Mouse (Mus musculus) thymus, postnatal 14 days (tissue): ENCODE results near the gene Zcchc4.
"Not testable (repeated sequence)": the region's sequence is repeated elsewhere in the genome, so short reads cannot be mapped to it uniquely, and the experiment has no call there.

Source experiments
- DNase-seq: peaks from one replicate; pipeline ENCODE4 v3.0.0; 2021

Gene Zcchc4

GRCm38 (mm10) chr5:52775237-52775636 is at the start of gene Zcchc4:
Gene Zcchc4, plus strand, starts transcription at chr5:52775409.
- DNase-seq: no peak

- no peak for DNase-seq
Measured at GRCm38 (mm10) chr5:52727747-52728146, 47.5 kb upstream of the Zcchc4 start.

DNA sequence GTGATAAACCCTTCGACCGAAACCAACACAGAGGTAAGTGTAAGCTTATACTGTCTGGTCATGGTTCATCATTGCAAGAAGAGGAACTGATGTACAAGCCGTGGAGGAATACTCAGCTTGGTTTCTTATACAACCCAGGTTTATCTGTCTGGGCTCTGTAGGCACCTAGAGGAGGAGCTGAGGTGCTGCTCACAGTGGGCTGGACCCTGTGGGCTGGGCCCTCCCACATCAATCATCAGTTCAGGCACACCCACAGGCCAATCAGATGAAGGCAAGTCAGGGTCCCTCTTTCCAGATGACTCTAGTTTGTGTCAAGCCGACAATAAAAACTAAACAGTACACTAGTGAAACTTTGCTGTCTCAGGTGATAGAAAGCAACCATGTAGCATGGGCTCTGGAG is 42.4 kb upstream of the Zcchc4 start:
- no peak for DNase-seq

DNA sequence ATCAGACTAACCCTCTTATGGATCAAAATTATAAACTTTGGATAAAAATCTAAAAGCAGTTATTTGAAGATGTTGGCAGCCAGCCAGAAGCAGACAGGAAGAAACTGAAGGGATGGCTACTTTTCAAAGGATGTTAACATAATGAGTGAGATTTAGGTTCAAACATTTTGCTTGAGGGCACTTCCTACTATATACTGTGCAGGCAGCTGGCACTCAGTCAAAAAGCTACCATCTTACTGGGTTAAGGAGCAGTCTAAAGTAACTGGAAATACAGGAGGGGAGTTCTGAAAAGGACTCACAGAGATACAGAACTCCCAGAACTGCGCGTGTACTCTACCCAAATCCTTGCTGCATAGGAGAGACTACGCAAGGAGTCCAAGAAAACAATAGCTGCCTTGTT is 39.2 kb upstream of the Zcchc4 start:
- no peak for DNase-seq

- DNase-seq: peak; percentile 90
Measured at GRCm38 (mm10) chr5:52741391-52742111, 33.7 kb upstream of the Zcchc4 start, which contains the start of gene Pi4k2b. Gene Pi4k2b, plus strand, starts transcription at chr5:52741574.

GRCm38 (mm10) chr5:52742112-52742813 is 32.9 kb upstream of the Zcchc4 start:
- DNase-seq: peak; percentile 51

DNA sequence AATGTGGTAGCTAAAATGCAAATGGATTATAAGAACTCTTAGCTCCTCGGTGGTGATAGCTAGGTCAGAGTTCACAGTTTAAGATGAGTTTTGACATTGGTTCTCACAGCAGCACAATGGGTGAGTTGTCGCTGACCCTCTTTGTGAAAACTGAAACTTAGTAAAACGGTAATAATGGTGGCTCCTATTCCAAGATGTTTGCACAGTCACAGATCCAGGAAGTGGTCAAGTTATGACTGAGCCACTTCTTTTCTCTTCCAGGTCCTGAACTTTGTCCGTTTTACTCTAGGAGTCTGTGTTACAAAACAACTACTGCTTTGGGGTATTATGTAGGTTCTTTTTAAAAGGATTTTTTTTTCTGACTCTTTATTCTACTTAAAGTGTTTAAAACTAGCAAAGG is 32.0 kb upstream of the Zcchc4 start:
- no peak for DNase-seq

DNA sequence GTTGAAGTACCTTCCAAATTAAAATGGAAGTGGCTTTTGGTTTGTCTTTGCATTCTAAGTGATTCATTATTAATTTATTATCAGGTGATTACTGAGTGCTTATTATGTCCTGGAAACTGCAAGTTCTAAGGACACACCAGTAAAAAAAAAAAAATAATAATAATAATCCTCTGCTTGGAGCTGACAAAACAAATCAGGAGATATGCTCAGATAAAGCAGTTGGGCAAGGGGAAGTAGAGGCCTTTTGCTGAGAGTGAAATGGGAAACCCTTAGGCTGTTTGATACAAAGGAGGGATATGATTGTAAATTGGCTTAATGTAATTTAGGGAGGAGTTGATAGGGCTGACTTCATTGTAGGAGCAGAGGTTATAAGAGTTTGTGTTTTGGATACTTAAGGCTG is 28.3 kb upstream of the Zcchc4 start:
- DNase-seq: no peak

- DNase-seq: no peak
Measured at GRCm38 (mm10) chr5:52748732-52749131, 26.5 kb upstream of the Zcchc4 start.

DNA sequence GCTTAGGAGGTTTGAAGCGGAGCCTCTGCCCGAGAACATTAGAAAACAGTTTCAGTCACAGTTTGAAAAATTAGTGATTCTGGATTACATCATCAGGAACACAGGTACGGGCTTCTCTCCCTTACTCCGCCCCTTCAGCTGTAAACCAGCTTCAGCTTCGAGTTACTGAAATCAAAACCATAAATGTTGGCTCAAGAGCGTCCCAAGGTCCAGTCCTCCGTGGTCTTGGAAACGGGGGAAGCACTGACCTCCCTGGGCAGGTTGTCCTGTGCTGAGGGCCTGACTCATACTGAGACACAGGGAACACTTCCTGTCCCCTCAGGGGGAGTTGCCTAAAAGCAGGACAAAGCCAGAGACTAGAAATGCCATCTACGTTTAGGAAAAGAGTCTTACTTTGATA is 22.1 kb upstream of the Zcchc4 start:
- DNase-seq: no peak

- DNase-seq: no peak
Measured at GRCm38 (mm10) chr5:52754196-52754595, 21.0 kb upstream of the Zcchc4 start.

- DNase-seq: no peak
Measured at GRCm38 (mm10) chr5:52755337-52755736, 19.9 kb upstream of the Zcchc4 start.

DNA sequence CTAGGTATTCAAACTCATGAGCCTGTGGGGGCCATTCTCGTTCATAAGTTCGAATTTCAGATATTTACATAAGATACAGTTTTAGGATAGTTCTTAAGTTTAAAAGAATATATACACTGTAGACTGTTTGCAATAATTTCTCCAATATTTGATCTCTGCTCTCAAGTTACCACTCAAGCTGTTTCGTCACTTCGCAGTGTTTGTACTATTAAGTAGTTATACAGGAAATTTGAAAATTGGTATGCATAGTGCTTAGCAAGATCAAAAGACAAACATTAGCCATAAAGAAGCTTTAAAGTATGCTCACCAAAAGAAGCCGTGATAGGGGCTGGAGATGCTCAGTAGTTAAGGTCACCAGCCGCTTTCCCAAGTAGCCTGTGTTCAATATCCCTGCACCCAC is 19.2 kb upstream of the Zcchc4 start:
- no peak for DNase-seq

- DNase-seq: no peak
Measured at GRCm38 (mm10) chr5:52762586-52762985, 12.6 kb upstream of the Zcchc4 start.

DNA sequence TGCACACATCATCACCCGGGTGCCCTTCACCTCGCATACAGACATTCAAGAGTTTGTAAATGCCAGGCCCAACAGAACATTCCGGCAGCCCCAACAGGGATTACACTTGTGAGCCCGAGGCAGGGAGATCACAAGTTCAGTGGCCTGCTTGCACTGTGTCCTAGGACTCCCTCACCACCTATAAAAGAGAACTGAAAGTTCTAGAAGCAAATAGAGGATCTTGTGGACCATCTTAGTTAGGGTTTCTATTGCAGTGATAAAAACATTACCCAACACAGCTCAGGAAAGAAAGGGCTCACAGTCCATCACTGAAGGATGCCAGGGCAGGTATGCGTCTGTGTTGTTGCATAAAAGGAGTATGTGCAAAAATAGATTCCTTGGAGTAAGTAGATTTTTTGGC is 942 bp upstream of the Zcchc4 start:
- DNase-seq: no peak

DNA sequence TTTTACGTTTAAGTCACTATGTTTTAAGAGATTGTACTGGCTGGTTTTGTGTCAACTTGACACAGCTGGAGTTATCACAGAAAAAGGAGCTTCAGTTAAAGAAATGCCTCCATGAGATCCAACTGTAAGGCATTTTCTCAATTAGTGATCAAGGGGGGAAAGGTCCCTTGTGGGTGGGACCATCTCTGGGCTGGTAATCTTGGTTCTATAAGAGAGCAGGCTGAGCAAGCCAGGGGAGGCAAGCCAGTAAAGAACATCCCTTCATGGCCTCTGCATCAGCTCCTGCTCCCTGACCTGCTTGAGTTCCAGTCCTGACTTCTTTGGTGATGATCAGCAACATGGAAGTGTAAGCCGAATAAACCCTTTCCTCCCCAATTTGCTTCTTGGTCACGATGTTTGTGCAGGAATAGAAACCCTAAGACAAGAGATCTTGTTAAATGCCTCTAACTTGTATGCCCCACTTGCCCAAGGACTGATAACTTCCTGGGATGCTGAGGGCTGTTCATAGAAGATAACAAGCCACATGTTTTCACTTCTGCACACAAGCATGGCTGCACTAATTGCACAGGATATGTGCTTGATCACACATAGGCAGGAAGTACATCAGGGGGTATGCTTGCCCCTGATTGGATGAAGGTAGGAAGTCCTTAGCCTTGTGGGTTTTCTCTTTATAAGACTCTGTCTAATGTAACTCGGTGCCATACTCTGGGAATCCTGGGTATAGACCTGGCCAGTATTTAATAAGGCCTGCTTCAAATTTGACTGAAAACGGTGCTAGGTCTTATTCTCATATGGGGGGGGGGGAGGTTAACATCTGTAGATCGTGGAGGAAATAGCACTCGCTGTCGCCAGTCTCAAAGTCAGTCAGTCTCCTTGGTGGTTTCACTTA is 1.5 kb downstream of the Zcchc4 start:
- DNase-seq: not testable (repeated sequence)

DNA sequence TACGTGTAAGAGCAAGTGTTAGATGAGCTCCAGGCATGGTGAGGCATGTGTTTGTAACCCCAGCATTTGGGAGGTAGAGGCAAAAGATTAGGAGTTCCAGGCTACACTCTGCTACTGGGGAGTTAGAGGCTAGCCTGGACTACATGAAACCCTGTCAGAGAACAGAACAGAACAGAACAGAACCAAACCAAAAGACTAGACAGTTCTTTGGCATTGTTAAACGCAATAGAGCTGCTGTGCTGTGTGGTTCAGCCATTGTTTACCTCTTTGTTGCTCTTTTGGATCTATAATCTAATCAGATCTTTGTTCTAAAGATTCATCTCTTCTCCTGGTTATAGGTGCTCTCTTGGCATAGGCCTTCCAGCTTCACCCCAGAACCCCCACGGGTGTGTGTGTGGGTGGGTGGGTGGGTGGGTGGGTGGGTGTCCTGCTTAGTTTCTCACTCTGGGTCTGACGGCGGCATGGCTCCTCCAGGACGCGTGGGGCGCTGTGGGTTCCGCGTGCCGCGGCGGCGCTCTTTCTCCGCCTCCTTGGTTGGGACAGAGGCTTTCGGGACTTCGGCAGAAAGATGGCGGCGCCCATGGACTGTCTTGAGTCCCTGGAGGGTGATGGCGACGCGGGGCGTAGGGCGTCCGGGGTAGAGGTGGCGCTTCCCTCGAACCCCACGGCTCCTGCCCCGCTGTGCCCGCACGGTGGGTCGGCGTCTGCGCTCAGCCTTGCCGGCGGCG is 7.5 kb downstream of the Zcchc4 start:
- peak; percentile 87 for DNase-seq

DNA sequence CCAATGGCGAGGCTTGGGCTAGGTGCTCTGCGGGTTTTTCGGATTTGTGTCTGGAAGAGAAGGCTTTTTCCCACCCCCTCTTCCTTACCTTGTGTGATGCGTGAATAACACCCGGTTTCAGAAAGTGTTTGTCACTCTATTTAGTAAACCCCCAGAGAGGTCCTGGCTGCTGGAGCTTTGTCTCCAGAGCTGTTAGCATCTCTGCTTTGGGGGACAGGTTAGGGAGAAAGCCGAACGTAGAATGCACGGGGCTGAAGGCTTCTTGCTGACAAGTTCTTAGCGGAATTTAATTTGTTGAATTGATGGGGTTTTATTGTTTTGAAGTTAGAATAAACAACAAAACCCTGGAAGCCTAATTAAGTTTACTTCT is 8.0 kb downstream of the Zcchc4 start:
- no peak for DNase-seq

DNA sequence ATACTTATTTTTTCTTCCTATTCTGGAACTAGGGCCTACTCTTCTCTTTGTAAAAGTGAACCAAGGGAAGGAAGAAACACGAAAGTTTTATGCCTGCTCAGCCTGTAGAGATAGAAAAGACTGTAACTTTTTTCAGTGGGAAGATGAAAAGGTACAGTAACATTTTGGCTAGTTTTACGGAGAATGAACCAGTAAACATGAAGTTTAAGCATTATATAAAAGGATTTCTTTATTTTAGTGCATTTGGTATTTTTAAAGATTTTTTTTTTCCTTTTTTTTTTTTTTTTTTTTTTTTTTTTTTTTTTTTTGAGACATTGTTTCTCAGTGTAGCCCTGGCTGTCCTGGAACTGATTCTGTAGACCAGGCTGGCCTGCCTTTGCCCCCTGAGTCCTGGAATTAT is 8.7 kb downstream of the Zcchc4 start:
- no peak for DNase-seq

DNA sequence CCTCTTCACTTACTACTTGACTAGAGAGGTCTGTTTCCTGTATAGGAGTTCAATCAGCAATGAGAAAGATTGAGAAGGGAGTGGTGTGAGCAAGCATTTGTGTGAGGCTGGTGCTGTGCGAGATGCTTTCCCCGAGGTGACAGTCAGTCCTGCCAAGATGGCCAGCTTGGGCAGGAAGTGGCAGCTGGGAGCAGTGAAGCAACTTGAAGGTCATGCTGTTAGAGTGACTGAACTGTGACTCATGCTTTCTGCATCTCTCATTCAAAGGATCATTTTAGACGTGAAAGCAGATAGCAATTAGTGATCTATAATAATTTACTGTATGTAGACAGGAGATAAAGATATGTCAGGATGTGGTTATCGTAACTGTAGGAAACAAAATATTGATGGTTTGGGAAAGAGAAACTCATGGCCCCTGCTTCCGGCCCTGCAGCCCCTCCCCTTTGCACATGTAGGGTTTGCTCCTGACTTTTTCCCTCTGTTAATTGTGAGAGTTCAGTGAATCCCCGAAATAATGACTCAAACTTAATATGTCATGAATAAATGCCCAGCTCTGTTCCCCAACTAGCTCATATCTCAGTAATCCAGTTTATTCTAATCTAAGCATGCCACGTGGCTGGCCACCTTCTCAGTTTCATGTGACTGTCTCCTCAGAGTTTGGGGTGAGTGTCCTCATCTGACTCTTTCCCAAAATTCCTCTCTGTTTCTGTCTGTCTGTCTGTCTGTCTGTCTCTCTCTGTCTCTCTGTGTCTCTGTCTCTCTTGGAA is 11.5 kb downstream of the Zcchc4 start:
- DNase-seq: no peak

DNA sequence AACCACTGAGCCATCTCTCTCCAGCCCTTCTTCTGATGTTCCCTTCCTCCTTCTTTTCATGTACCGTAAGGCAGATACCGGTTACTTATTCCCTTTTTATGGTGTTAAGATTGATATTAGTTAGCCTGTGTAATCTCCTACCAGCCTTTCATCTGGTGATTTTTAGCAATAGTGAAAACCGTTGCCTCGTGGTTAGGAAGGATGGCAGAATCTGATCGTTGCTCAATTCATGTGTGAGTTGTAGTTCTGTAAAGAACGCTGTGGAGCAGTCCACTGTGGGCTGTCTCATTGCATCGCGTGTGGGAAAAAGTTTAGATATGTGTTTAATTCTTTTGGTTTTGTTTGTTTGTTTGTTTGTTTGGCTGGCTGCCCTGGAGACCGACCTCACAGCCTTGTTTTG is 18.0 kb downstream of the Zcchc4 start:
- DNase-seq: no peak

DNA sequence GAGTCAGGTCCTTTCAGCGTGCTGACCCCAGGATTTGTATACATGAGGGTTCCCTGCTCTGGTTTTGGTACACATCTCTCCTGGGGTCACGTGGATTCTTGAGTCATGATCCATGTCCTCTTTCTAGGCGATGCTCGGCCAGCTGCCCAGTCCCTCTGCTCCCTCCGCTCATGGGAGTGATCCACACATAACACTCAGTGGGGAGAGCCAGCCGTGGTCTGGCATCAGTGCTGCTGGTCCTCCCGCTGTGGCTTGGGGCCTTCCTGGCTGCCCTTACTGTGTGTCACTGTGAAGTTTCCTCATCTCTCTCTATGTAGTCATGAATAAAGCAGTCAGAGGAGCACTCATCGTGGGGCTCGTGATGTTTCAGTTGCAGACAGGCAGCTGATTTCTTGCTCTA is 18.9 kb downstream of the Zcchc4 start:
- DNase-seq: no peak
